Mouse (Mus musculus) monocyte, adult 2 months (primary cell): Measurements from ENCODE around the gene Gm49394.

Source experiments
- DNase-seq, 2 experiments: peaks; one replicate each; pipeline ENCODE4 v3.0.0; 2022; ENCODE audit warnings: low spot score in 2 of 2, low read depth in 1 of 2

Gene Gm49394

DNA sequence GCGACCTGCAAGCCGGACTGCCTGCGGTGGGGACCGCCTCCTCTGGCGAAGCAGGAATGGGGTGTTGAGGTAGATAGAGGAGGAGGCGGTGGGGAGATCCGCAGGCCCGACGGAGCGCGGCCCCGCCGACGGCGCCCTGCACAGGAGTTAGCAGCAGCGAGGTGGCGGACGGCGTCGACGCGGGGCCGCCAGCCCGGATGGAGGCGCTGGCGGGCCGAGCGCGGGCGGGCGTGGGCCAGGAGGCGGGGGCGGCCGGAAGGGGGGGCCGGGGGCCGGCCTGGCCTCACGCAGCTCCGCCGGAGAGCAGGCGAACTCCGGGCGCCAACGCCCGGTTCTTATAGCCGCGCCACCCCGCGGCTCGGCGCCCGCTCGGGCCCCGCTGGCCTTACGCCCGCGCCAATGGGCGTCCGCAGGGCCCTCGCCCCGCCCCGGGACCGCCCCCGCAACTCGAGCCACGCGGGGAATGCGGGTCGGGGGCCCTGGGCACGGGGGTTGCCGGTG lies 10.5 kb downstream of the Gm49394 start:
- DNase-seq = no peak

DNA sequence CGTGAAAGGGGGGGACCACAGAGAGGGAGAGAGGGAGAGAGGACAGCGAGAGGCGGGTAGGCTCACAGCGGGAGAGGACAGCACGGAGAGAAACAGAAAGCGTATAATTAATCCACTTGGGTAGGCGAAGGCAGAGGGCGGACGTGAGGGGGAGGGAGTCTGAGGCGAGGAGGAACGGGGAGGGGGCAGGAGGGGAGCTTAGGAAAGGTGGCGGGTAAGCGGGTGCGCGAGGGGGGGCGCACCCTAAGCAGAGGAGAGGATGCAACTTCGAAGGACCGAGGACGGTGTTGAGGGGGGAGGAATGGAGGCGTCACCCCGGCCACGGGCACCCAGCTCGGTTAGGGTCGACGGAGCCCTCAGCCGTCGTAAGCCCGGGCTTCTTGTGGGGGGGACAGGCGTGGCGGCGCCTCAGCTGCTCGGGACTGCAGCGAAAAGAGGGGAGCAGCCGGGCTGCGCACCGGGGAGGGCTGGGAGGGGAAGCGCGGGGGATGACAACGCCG lies 11.0 kb downstream of the Gm49394 start:
- no peak for DNase-seq

DNA sequence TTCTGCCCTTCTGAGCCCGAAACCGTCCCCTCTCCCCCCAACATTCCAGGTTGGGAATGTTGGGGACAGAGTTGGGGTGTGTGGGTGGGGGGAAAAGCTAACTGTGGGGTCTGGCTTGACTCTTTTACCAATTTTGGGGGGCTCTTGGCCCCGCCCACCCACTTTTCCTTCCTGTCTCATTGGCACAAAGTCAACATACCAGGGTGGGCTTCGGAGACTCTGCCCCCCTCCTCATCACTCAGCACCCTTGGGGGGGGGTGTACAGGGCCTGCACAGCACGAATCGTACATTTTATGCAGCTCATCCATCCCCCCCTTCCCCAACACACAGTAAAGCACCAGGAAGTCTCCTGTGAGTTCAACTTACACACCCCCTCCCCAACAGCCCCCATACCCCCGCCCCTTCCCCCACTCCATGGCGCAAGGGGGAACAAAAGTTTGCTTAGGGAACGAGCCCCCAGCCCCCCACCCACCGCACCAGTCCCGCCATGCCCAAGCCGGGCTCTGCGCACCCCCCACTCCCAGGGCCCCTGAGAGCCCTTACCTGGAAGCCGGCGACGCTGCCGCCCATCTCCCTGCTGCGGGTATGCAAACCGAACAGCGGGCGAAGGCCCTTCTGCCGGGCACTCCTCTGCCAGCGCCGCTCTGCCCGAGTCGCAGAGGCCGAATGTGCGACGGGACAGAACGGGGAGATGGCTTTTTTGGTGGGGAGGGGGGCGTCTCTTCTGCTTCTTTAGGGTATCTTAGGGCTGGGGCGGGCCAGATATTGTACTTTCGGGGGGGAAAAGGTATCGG lies 11.7 kb downstream of the Gm49394 start:
- no peak for DNase-seq

DNA sequence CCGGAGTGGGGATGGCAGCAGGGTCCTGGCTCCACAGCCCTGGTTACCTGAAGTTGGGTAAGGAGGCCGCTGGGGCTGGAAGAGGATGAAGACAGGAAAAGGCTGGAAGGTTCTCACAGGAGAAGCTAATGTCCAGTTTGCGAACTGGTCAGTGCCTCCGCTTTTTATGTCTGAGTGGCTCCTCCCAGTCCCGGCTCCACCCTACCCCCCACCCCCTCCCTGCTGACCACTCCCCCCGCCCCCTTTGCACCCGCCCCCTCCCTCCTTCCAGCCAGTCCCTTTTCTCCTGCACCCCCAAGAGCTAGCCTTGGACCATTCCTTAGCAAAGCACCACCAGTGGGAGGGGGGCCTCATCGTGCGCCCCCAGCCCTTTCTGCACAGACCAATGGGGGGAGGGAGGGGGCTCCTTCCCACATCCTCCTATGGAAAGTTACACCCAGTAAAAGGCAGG lies 12.4 kb downstream of the Gm49394 start:
- no peak for DNase-seq

DNA sequence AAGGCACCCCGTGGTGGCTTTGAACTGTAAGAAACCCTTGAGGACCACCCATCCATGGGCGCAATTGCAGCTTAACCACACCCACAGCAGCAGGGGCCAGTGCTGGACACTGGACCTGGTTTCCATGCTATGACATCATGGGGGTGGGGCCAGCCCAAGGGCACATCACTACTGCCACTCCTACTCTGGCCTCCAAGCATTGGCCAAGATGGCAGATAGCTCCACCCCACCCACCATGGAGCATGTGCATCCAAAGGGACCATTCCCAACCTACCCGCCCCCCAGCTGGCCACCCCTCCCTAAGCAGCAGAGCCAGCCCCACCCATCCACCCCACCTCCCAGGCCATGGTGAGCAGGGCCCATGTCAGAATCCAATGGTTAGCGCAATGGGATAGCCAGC lies 13.7 kb downstream of the Gm49394 start:
- no peak for DNase-seq

DNA sequence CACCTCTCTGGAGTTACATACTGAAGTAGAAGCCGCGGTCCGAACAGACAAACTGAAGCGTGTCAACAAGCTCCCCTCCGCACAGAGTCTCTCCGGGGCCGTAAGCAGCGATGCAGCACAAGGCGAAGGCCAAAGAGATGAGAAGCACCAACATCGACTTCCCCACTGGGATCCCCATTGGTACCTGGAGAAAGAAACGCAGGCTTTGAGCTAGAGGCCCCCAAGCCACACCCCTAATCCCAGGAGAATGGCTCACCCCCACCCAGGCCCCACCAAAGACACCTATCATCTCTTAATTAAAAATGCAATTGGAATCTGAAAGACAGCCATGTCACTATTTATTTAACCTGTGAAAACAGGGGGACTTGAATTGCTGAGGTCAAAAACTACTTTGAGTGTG lies 14.1 kb downstream of the Gm49394 start:
- DNase-seq = no peak

DNA sequence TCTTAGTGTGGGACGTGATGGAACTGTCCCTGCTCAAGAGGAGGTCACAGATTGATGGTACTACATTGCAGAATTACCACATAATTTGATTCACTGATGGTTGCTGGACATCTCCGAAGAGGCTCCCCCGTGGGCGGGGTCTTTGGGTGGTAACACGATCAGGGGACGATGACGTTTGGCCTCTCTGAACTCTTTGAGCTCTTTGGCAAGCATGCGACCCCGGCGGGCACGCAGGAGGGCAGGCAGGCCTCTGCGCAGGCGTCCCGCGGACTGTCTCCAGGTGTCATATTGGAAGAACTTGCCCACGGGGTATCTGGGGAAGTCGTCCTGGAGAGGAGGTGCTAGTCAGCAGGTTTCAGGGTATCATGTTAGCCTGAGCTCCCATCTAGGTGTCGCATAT lies 16.0 kb downstream of the Gm49394 start:
- no peak for DNase-seq

DNA sequence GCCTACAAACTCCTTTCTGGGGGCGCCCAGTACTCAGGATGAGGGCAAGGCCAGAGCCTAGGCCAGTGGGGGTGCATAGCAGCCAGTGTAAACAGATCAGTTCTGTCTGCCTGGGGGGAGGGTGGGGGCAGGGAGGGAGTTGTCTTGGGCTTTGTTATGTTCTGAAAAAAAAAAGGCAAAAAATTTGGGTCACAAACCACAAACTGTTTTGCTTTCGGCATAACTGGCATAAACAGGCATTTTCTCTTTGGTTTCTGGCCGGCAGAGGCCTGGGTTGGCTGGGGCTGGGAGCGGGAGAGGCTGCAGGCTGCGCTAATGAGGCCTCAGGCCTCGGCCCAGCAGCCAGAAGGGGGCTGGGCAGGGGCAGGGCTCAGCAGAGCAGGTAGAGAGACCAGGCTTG lies 23.1 kb downstream of the Gm49394 start:
- DNase-seq = no peak

DNA sequence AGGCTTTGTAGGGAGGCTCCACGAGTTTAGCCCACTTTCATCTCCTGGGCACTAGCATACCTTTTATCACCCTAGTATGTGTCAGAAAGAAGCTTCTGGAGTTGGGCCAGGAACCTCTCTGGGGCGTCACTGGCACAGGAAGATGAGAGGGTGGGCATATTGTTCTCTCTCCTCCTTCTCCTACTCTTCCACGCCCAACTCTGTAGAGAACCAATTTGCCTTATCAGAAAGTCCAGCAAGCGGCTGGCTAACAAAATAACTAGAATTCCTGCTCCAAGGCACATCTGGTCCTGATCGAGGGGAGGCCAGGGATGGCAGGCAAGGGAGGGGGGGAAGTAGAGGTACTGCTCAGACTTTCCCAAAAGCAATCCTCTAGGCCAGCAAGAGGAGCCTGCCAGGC lies 24.7 kb downstream of the Gm49394 start:
- DNase-seq = no peak

DNA sequence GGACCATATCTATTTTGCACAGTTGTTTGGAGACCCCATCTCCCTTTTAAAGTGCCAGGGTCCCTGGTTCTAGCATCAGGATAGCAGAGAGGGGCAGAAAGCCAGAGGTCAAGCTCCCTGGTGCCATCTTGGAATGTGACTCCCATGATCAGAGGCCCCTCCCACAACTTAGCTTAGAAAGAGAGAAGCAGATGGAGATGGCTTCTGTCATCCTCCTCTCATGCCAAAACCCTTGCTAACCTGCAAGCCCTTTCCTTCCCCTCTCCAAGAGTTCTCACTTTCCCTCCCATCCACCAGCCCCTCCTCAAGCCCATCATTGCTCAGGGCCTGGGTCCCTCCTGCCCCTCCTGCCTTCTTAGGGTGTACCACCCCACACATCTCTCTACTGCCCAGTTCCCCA lies 33.6 kb downstream of the Gm49394 start:
- DNase-seq = no peak

DNA sequence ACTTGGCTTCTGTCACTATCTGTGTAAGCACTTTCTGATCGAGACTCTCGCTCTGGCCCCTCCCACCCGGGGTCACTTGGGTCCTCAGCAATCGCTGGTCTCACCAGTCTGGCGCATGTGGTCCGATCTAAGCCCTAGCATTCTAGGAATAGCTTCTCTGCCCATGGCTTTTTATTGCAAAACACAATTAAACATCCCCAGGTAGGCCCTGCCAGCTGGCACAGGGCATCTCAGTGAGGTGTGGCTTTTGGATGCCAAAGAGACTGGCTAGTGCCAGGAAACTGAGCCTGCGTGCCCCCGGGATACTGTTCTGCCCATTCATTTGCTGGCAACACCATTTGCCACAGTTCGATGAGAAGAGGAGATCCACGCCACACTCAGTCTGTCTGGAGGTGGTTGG lies 39.1 kb downstream of the Gm49394 start:
- no peak for DNase-seq

DNA sequence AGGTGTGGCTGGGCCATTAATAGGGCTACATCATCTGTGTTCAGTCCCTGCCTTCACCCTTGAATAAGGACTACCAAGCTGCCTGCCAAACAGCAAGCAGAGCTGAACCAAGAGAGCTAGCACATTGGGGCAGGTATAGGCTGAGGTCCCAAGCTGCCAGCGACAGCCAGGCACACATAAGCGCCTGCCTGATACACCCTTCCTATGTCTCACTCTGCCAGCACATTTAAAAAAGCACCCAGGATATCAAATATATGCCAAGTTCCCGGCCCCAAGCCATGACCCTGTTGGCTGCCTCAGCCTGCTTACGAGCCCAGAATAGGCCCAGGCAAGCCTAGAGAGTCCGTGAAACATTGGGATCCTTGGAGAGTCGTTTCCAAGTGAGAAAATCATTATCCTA lies 39.9 kb downstream of the Gm49394 start:
- no peak for DNase-seq

DNA sequence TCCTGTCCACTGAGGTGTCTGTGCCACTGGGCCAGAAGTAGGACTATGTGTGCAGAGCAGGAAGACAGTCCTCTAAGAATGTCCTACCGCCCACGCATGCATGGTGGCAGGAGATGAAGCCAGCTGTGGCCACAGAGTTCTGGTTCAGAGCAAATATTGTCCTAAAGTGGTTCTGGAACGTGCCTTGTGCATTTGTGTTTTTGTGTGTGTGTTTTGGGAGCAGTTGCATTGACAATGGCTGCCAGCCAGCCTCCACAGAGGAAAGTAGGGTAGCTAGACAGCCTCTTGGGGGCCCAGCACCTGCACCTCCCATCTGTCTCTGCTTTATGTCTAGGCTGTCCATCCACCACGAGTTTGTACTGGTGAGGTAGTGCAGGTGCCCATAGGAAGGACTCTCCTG lies 47.6 kb downstream of the Gm49394 start:
- DNase-seq = no peak

DNA sequence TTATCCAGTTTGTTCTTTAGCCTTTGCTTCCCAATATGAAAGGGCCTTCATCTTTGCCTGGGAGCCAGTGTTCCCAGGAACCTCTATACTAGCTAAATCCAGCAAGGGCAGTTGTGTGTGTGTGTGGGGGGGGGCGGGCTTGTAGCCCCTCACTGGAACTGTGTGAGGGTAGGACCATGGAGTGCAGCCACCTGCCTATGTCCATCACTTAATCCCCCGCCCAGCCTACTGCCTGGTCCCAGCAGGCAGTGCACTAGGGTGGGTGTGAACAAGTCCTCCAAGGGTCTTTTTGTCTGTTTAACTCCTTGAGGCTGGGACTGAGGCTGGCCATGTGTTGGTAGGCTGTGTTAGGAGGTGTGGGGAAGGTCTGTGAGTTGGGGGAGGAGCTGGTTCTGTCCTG lies 56.7 kb downstream of the Gm49394 start:
- no peak for DNase-seq

DNA sequence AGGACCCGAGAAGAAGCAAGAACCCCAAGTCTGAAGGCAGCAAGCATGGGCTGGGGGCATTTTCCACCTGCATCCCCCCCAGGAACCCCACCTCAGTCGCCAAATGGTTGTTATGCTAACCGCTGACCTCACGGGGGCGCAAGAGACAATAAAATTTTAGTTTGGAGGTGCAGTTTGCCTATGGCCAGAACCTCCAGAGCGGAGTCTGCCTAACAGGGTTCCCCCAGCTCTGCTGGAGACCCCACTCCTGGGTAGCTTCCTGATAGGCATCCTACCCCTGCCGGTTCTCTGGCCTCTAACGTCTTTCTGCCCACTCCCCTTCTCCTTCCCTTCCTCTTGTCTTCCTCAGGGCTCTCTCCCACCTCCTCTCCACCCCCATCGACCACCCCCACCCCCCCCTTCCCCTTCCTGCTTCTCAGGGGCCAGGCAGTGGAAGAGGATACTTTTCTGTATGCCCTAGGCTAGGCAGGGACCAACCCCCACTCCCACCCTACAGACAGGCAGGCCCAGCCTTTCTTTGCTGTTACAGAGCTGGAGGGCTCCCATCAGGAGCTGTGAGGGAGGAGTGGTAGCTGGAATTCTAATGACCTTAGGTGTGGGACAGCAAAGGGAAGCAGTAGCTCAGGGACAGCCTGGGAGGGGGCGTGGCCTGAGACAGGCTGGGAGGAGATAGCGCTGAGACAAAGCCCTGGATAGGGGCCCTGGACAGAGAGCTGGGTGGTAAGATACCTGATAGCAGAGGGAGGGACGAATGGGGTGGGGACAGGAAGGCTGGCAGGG lies 58.9 kb downstream of the Gm49394 start:
- no peak for DNase-seq

DNA sequence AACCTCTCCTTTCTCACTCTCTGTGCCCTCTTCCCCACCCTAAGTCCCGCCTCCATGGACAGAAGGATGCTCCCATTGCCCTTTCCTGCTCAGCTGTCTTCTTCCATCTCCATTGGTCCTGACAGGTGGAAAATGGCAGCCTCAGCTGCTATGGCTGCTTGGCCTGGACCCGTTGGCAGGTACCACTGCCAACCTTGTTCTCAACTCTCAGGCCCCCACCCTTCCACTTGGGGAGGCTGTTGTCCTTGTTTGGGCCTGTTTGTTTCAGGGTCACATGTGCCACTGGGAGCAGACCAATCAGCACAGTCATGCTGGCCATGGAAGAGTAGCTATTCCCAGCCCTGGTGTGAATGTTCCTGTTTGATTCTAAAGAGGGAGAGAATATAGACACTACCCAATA lies 68.8 kb downstream of the Gm49394 start:
- DNase-seq = no peak
